ENCODE assay signal across 17 mouse cellular contexts in the genomic region with DNA sequence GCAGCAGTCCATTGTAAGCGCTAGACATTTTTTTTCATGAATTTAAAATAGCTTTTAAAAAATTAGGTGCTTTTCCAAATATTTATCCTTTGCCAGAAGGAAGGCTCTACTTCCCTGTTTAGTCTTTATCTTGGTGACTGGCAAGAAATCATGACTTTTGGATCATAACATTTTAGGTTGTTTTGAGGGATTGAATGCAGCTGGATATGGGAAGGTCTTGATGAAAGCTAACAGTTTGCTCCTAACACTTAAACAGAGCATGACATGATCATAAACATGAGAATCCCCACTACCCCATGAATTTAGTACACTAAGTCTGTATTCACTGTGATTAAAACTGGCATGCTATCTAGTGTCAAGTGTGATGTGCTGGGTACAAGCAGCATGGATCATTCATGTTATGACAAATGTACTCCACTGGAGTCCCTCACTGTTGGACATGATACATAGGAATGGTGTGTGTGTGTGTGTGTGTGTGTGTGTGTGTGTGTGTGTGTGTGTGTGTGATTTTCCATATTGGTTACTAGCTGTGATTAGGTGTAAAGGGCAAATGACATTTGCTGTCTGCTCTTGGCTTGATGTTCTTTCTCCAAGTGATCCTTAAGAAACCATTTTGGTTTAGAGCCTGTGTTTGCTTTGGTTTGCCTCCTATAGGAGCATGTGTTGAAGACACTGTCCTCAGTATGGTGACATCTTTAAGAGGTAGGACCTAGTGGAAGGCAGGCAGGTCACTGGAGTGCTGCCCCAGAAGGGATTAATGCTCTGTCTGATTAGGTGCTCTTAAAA.
"Had no signal": no experiment of that assay in that cellular context is flagged by ENCODE, and none has a peak within 500 bp of the region (broad histone marks: within the 10 kb centered on the region; RNA-seq: fewer than 3 reads in every experiment).

No protein-coding gene starts in this region.

- H3K4me1 ChIP-seq: liver, embryonic 13.5 days; liver, embryonic 15.5 days; megakaryocyte, embryonic 14.5 days; midbrain, embryonic 13.5 days; midbrain, embryonic 15.5 days; neural tube, embryonic 12.5 days; stomach, embryonic 15.5 days had no signal

- H3K4me2 ChIP-seq: liver, embryonic 11.5 days; liver, embryonic 13.5 days; liver, embryonic 15.5 days; midbrain, embryonic 11.5 days; midbrain, embryonic 13.5 days; midbrain, embryonic 15.5 days; neural tube, embryonic 12.5 days; stomach, embryonic 15.5 days had no signal

- H3K9ac ChIP-seq: liver, embryonic 13.5 days; liver, embryonic 15.5 days; liver, postnatal 0 days; midbrain, embryonic 13.5 days; midbrain, embryonic 15.5 days; neural tube, embryonic 12.5 days; stomach, embryonic 15.5 days had no signal

- H3K36me3 ChIP-seq: liver, embryonic 13.5 days; liver, embryonic 15.5 days; midbrain, embryonic 13.5 days; midbrain, embryonic 15.5 days; neural tube, embryonic 12.5 days; stomach, embryonic 15.5 days had no signal

- ATAC-seq: liver, postnatal 0 days; midbrain, embryonic 13.5 days; midbrain, embryonic 15.5 days had no signal

- DNase-seq: liver; liver, embryonic 13.5 days; liver, postnatal 0 days; right cerebral cortex, postnatal 14 days; thymus, adult 2 months; thymus, postnatal 25 days; thymus, postnatal 4 days had no signal

- H3K27ac ChIP-seq: liver, embryonic 13.5 days; liver, embryonic 15.5 days; macrophage; midbrain, embryonic 13.5 days; midbrain, embryonic 15.5 days; neural tube, embryonic 12.5 days; stomach, embryonic 15.5 days; stomach, postnatal 0 days had no signal

- H3K27me3 ChIP-seq: liver, embryonic 13.5 days; liver, embryonic 15.5 days; megakaryocyte, embryonic 14.5 days; midbrain, embryonic 13.5 days; midbrain, embryonic 15.5 days; neural tube, embryonic 12.5 days; stomach, embryonic 15.5 days had no signal

- H3K9me3 ChIP-seq: liver, embryonic 13.5 days; liver, embryonic 15.5 days; midbrain, embryonic 13.5 days; midbrain, embryonic 15.5 days; stomach, embryonic 15.5 days had no signal

- H3K4me3 ChIP-seq: liver, embryonic 13.5 days; liver, embryonic 15.5 days; megakaryocyte, embryonic 14.5 days; midbrain, embryonic 13.5 days; midbrain, embryonic 15.5 days; neural tube, embryonic 12.5 days; stomach, embryonic 15.5 days had no signal
